In the genomic region with DNA sequence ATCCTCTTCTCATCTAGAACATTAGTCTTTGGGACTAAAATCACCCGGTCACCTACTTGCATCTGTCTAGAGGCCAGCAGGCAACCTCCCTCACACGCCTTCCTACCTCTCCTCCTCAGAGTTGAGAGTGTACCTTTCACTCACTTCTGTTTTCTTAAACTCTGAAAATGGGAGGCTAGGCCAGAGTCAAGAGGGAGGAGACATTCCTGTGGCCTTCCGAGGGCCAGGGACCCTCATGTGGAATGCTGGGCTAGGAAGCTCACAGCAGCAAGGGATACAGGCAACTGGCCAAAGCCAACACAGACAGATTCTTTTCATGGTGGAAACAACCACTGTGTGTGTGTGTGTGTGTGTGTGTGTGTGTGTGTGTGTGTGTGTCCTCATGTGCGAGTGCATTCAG, we compare ENCODE assay signal across 17 mouse cellular contexts. TPM values are rescaled to one million over a fixed set of nuclear protein-coding genes. Genes with fewer than 3 reads are reported as not detected.
DNase-seq lines count a peak whose midpoint lies in the region; ATAC-seq lines count a peak whose summit lies in the region.
"Had no signal": no experiment of that assay in that cellular context is flagged by ENCODE, and none has a peak within 500 bp of the region (broad histone marks: within the 10 kb centered on the region; RNA-seq: fewer than 3 reads in every experiment).

No protein-coding gene starts in this region.

- DNase-seq in 3T3-L1 (ENCODE audit: low read depth, low spot score) (peak; percentile 93), adipocyte (ENCODE audit: low spot score) (peak; percentile 51)
- DNase-seq in gastrocnemius, postnatal 14 days: no peak
- DNase-seq in forebrain, embryonic 10.5 days (ENCODE audit: extremely low spot score, low spot score): no peak
- no peak for DNase-seq in layer of hippocampus, adult 11-12 months (ENCODE audit: low spot score)
- no peak for DNase-seq in layer of hippocampus, postnatal 25 days (ENCODE audit: extremely low spot score in 1 of 2, low spot score in 1 of 2)
- DNase-seq: adrenal gland, postnatal 14 days; cerebellum, postnatal 25 days; forebrain, postnatal 0 days; gastrocnemius, postnatal 36 days; liver, embryonic 13.5 days; midbrain, embryonic 14.5 days; thymus, postnatal 4 days had no signal

- peak overlapping the region; percentile 80 for H3K27ac ChIP-seq in kidney, embryonic 16.5 days (ENCODE audit: low read length)
- H3K27ac ChIP-seq in lung, embryonic 15.5 days: peak overlapping the region; percentile 71
- no peak overlapping the region for H3K27ac ChIP-seq in forebrain, embryonic 10.5 days
- H3K27ac ChIP-seq: embryonic facial prominence, embryonic 15.5 days; liver, embryonic 13.5 days; stomach, postnatal 0 days had no signal

- WGBS in kidney, embryonic 16.5 days: 45% methylated on average over 4 of the region's 4 CpGs
- 55% methylated on average over 4 of the region's 4 CpGs for WGBS in lung, embryonic 15.5 days
- 88% methylated on average over 4 of the region's 4 CpGs for WGBS in forebrain, embryonic 10.5 days

- no peak overlapping the region for H3K9ac ChIP-seq in kidney, embryonic 16.5 days (replicated peaks; ENCODE audit: low read length)
- H3K9ac ChIP-seq in lung, embryonic 15.5 days: no peak overlapping the region
- H3K9ac ChIP-seq: embryonic facial prominence, embryonic 15.5 days; forebrain, postnatal 0 days; liver, embryonic 13.5 days had no signal

- H3K27me3 ChIP-seq in kidney, embryonic 16.5 days (ENCODE audit: insufficient read depth, low read length): no peaks in the 10 kb centered on the region
- H3K27me3 ChIP-seq in lung, embryonic 15.5 days: no peaks in the 10 kb centered on the region
- H3K27me3 ChIP-seq in forebrain, embryonic 10.5 days (ENCODE audit: poor library complexity, severe bottlenecking): no peaks in the 10 kb centered on the region
- H3K27me3 ChIP-seq: embryonic facial prominence, embryonic 15.5 days had no signal

- 0 out of 2 replicates have a peak, but pooled peaks cover 3% of the 10 kb centered on the region for H3K36me3 ChIP-seq in kidney, embryonic 16.5 days (ENCODE audit: insufficient read depth, low read length)
- H3K36me3 ChIP-seq in lung, embryonic 15.5 days: peaks cover 40% of the 10 kb centered on the region
- no peaks in the 10 kb centered on the region for H3K36me3 ChIP-seq in forebrain, embryonic 10.5 days (replicated peaks)
- H3K36me3 ChIP-seq: liver, embryonic 13.5 days had no signal

- no peaks in the 10 kb centered on the region for H3K9me3 ChIP-seq in kidney, embryonic 16.5 days (ENCODE audit: low read length)
- no peaks in the 10 kb centered on the region for H3K9me3 ChIP-seq in lung, embryonic 15.5 days
- H3K9me3 ChIP-seq in forebrain, embryonic 10.5 days: no peaks in the 10 kb centered on the region
- H3K9me3 ChIP-seq: embryonic facial prominence, embryonic 15.5 days; liver, embryonic 13.5 days had no signal

- intact Hi-C loops in gastrocnemius, postnatal 14 days (cut with DNase I; ENCODE audit: low total_unique reads): no loop called here

- H3K4me1 ChIP-seq in kidney, embryonic 16.5 days (ENCODE audit: insufficient read depth, low read length): peaks cover 12% of the 10 kb centered on the region; the same call in 1 of the 2 replicates
- H3K4me1 ChIP-seq in lung, embryonic 15.5 days: peaks cover 14% of the 10 kb centered on the region; the same call in 1 of the 2 replicates
- peaks cover 8% of the 10 kb centered on the region for H3K4me1 ChIP-seq in forebrain, embryonic 10.5 days
- H3K4me1 ChIP-seq: liver, embryonic 13.5 days had no signal

- no peak overlapping the region for H3K4me2 ChIP-seq in kidney, embryonic 16.5 days (replicated peaks; ENCODE audit: low read depth, low read length)
- H3K4me2 ChIP-seq in lung, embryonic 15.5 days: no peak overlapping the region
- H3K4me2 ChIP-seq: embryonic facial prominence, embryonic 15.5 days; liver, embryonic 13.5 days had no signal

- no peak overlapping the region for H3K4me3 ChIP-seq in kidney, embryonic 16.5 days (ENCODE audit: low read length)
- no peak overlapping the region for H3K4me3 ChIP-seq in lung, embryonic 15.5 days
- H3K4me3 ChIP-seq in forebrain, embryonic 10.5 days: no peak overlapping the region
- H3K4me3 ChIP-seq: embryonic facial prominence, embryonic 15.5 days; liver, embryonic 13.5 days had no signal

- peak; percentile 74 for ATAC-seq in kidney, embryonic 16.5 days (ENCODE audit: low FRiP score, low TSS enrichment)
- peak; percentile 79 for ATAC-seq in lung, embryonic 15.5 days (ENCODE audit: borderline replicate concordance, extremely low read depth, low FRiP score, low TSS enrichment)
- ATAC-seq: forebrain, postnatal 0 days had no signal

RNA-seq across cellular contexts. Expression of gene Mocs1, which starts 49.2 kb away (rescaled TPM):
- polyA plus RNA-seq in kidney, embryonic 16.5 days (2015; fragmentation: Nextera tagmentation; extraction: Ambion mirVana): 7.7 and 11.5 TPM in 2 replicates
- polyA plus RNA-seq in lung, embryonic 15.5 days (2015; fragmentation: Nextera tagmentation; extraction: Ambion mirVana): 5.2 and 6.2 TPM in 2 replicates
- total RNA-seq in gastrocnemius, postnatal 14 days (2021): 10 to 100 TPM; 12.3 to 18.7 TPM
- 5.8 and 5.9 TPM in 2 replicates for polyA plus RNA-seq in forebrain, embryonic 10.5 days (2016; fragmentation: Nextera tagmentation; extraction: Ambion mirVana)
- 10 to 100 TPM; 12.9 to 13.7 TPM for total RNA-seq in layer of hippocampus, postnatal 25 days (2021)

Comparison
In these comparisons a context has a peak if more than half of its experiments do, and no peak if none do; other contexts are left out.
1. DNase-seq: peak in 3T3-L1 (single experiment) and adipocyte (single experiment); none in gastrocnemius, postnatal 14 days (single experiment), forebrain, embryonic 10.5 days (single experiment), layer of hippocampus, adult 11-12 months (single experiment) and layer of hippocampus, postnatal 25 days (0 of 2).